Mouse (Mus musculus) heart, embryonic 14.5 days (tissue): ENCODE results near the gene Auts2. TPM values are rescaled to one million over a fixed set of nuclear protein-coding genes. Genes with fewer than 3 reads are reported as not detected.

Experiments
- ATAC-seq: fragments of 200-750 bp; cut with Nextera tagmentation; 2 replicates; pipeline ENCODE4 v1.8.0; 2017; ENCODE audit warnings: low read depth, moderate TSS enrichment; ENCODE audit not compliant: insufficient number of reproducible peaks, insufficient read depth, low FRiP score
- H3K27ac ChIP-seq, 2 experiments: fragments of 200-500 bp in 1 of 2; fragments of 300-500 bp in 1 of 2; sonication (generic) in 1 of 2; replicated peaks in 1 of 2; 2 replicates each; pipeline ENCODE4 v1.5.1; 2012 to 2014; ENCODE audit warnings: low read depth in 2 of 2, low read length in 2 of 2, control low read depth in 1 of 2, mild to moderate bottlenecking in 1 of 2, mixed read lengths in 1 of 2; ENCODE audit not compliant: control insufficient read depth in 1 of 2, insufficient read depth in 1 of 2
- H3K27me3 ChIP-seq: fragments of 300-500 bp; sonication (generic); 2 replicates; pipeline ENCODE4 v1.6.1; 2014; ENCODE audit warnings: mild to moderate bottlenecking, low read length, control low read depth; ENCODE audit not compliant: control insufficient read depth, insufficient read depth
- H3K36me3 ChIP-seq: fragments of 300-500 bp; sonication (generic); 2 replicates; pipeline ENCODE4 v1.6.1; 2014; ENCODE audit warnings: mild to moderate bottlenecking, control low read depth, low read length, mixed read lengths; ENCODE audit not compliant: control insufficient read depth, insufficient read depth
- H3K4me1 ChIP-seq, 2 experiments: fragments of 200-500 bp in 1 of 2; fragments of 300-500 bp in 1 of 2; sonication (generic) in 1 of 2; 2 replicates each; pipeline ENCODE4 v1.6.1; 2012 to 2014; ENCODE audit warnings: low read length in 2 of 2, control low read depth in 1 of 2, mixed read lengths in 1 of 2; ENCODE audit not compliant: control insufficient read depth in 2 of 2, insufficient read depth in 2 of 2
- H3K4me2 ChIP-seq: fragments of 300-500 bp; sonication (generic); 2 replicates; pipeline ENCODE4 v1.6.1; 2014; ENCODE audit warnings: mild to moderate bottlenecking, low read length
- H3K4me3 ChIP-seq, 2 experiments: fragments of 200-500 bp in 1 of 2; fragments of 300-500 bp in 1 of 2; sonication (generic) in 1 of 2; 2 replicates each; pipeline ENCODE4 v1.5.1; 2012 to 2014; ENCODE audit warnings: low read length in 2 of 2, mild to moderate bottlenecking in 2 of 2, control low read depth in 1 of 2, low read depth in 1 of 2, moderate library complexity in 1 of 2; ENCODE audit not compliant: control insufficient read depth in 1 of 2, insufficient read depth in 1 of 2
- H3K9ac ChIP-seq: fragments of 300-500 bp; sonication (generic); 2 replicates; pipeline ENCODE4 v1.6.1; 2014; ENCODE audit warnings: mild to moderate bottlenecking, low read length
- H3K9me3 ChIP-seq: fragments of 300-500 bp; sonication (generic); 2 replicates; pipeline ENCODE4 v1.6.1; 2016; ENCODE audit warnings: low read length, control low read depth; ENCODE audit not compliant: control insufficient read depth
- WGBS: fragments of 180-500 bp; shearing (Covaris S2); extraction: QIAGEN DNeasy Blood & Tissue Kit; methylation state at CpG from one replicate; pipeline ENCODE4 v1.1.7; 2014; 5-methylcytosine and 5-hydroxymethylcytosine counted together
- polyA plus RNA-seq: library from polyadenylated mRNA; unstranded; fragments of >200 nt; fragmentation: Nextera tagmentation; extraction: Ambion mirVana; gene quantifications from 2 replicates; pipeline ENCODE4 v1.2.1, GENCODE M21; 2014

The Auts2 gene
- polyA plus RNA-seq, 1 experiment from 2014 or later = 18.0 TPM

GRCm38 (mm10) chr5:131614238-131614637 lies 928.9 kb downstream of the Auts2 start:
- no peak overlapping the region for H3K4me2 ChIP-seq
- peaks cover 17% of the 10 kb centered on the region; the same call in 1 of the 2 replicates for H3K27me3 ChIP-seq
- H3K27ac ChIP-seq = no peak overlapping the region
- no peak overlapping the region for H3K4me3 ChIP-seq
- ATAC-seq = no peak
- no peaks in the 10 kb centered on the region for H3K36me3 ChIP-seq
- no peaks in the 10 kb centered on the region for H3K9me3 ChIP-seq
- H3K4me1 ChIP-seq = no peaks in the 10 kb centered on the region; a peak in 1 of 4 replicates
- 91% methylated on average over 2 of the region's 2 CpGs for WGBS
- no peak overlapping the region for H3K9ac ChIP-seq

DNA sequence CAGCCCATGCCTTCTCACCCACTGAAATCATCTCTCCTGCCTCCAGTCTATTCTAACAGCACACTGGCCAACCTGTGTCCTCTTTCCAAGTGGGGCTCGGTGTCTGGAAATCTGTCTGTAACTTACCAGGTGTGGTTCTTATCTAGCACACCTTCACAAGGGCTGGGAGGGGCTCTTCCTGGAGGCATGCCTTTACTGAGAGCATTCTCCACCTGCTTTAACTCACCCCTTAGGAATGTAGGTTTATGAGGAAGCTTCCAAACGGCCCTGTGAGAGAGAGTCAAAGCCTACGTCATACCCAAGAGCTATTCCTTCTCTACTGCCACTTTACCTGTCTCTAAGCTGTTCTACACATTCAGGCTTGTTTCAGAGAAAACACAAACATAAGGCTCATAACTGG lies 929.8 kb downstream of the Auts2 start:
- WGBS = 67% methylated on average over 3 of the region's 3 CpGs

DNA sequence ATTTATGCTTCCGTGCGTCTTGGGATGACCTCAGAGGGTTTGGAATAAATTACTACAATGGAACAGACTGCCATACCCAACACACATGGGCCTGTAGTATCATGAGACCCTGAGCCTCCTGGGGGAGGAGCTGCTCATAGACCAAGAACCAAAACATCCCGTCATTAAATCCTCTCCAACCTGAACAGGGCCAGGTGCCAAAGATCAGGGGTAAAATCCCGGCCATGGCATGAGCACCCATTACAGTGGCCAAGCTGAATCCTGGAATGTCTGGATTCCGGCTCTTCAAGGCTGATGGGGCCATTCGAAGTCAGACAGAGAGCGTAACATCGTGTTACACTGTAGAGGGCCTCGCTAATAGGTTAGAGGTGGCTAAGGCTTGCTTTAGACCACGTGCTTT lies 932.4 kb downstream of the Auts2 start:
- 80% methylated on average over 10 of the region's 10 CpGs for WGBS
- ATAC-seq = no peak
- Histone ChIP-seq H3K27ac (no peak overlapping the region), H3K9me3 (no peaks in the 10 kb centered on the region), H3K4me2 (no peak overlapping the region), H3K36me3 (no peaks in the 10 kb centered on the region), H3K4me1 (no peaks in the 10 kb centered on the region), H3K27me3 (peaks cover 3% of the 10 kb centered on the region; the same call in 1 of the 2 replicates), H3K9ac (no peak overlapping the region), H3K4me3 (no peak overlapping the region)

More for the DNA sequence above, 929.8 kb downstream of the Auts2 start:
- Histone ChIP-seq H3K27me3 (peaks cover 12% of the 10 kb centered on the region; the same call in 1 of the 2 replicates), H3K36me3 (no peaks in the 10 kb centered on the region), H3K4me3 (no peak overlapping the region), H3K4me2 (no peak overlapping the region), H3K9me3 (no peaks in the 10 kb centered on the region), H3K4me1 (no peaks in the 10 kb centered on the region; a peak in 1 of 4 replicates), H3K9ac (no peak overlapping the region), H3K27ac (no peak overlapping the region)
- ATAC-seq = no peak

- Histone ChIP-seq H3K27ac (no peak overlapping the region), H3K9me3 (no peaks in the 10 kb centered on the region), H3K9ac (no peak overlapping the region), H3K4me3 (no peak overlapping the region), H3K4me2 (no peak overlapping the region), H3K4me1 (no peaks in the 10 kb centered on the region), H3K27me3 (no peaks in the 10 kb centered on the region), H3K36me3 (no peaks in the 10 kb centered on the region)
- 87% methylated on average over 5 of the region's 5 CpGs for WGBS
- ATAC-seq = no peak
Measured at GRCm38 (mm10) chr5:131606786-131607185, 936.4 kb downstream of the Auts2 start.

DNA sequence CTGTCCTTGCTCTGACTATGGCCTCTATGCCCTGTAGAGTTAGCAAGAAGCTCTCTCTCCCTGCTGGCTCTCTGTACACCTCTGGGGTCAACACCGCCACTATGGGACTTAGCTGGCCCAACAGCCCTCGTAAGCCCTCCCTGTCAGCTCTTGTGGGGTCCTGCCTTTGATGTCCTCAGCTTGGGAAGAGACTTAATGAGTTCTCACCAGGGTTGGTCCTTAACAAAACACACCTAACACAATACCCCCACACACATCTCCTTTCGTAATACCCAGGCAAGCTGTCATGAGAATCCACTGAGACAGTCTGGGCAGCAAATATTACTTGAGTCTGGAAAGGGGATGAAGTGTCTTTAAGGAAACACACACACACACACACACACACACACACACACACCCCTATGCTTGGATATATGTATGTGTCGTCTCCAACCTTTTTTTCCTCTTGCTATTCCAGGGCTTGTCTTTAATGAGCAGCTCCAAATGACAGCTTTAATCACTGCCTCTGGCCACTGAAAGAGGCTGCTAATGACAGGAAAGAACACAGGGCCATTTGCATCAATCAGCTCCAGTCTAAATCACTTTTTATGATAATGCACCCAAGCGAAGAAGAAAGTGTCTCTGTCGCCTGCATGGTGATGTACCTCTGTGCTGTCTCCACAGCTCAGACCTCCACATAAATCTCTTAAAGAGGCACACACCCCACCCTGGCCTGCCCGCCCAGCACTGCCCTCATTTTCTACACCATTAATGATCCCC lies 941.0 kb downstream of the Auts2 start:
- no peaks in the 10 kb centered on the region for H3K27me3 ChIP-seq

DNA sequence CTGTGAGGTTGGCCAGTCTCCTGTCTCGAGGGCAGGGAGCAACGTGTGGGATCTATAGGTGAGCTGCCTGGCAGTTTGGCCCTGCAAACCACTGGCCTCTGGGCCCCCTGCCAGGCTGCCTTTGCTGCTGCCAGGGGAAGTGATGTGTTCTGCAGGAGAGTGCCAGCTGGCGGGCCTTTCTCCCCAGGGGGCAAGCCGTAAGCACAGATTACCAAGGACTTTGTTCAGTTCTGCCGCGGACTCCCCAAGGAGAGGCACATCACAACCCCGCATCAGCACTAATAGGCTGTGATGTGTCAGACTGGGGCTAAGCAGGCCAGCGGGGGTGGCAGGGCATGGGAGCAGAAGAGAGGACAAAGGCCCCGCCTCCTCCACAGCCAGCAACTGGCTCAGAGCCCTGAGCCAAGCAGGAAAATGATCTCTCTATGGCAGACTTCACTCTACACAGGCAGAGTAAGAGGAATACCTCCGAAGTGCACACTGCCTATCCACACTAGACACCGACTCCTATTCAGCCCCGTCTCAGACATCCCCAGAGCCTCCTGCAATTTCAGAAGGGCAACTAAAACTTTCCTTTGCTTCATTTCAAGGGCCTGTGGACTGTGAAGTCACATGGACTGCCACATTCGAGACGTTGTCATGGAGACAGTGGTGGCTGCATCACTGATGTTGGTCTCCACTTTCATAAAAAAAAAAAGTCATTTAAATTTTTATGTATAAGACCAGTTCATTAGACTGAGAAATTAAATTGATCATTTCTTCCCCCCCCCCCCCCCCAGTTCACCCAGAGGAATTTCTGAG lies 942.6 kb downstream of the Auts2 start:
- Histone ChIP-seq H3K36me3 (no peaks in the 10 kb centered on the region), H3K9me3 (no peaks in the 10 kb centered on the region), H3K4me1 (peaks cover 6 to 8% of the 10 kb centered on the region in 2 experiments; a peak in 2 of 4 replicates), H3K4me2 (peak overlapping the region; percentile 48), H3K27ac (peak overlapping the region in 1 of 2 experiments; percentile 6; a peak in 1 of 4 replicates), H3K27me3 (peaks cover 6% of the 10 kb centered on the region; the same call in 1 of the 2 replicates), H3K9ac (peak overlapping the region; percentile 17; the same call in 1 of the 2 replicates), H3K4me3 (no peak overlapping the region)
- WGBS = 14% methylated on average over 14 of the region's 14 CpGs
- peak; percentile 81 for ATAC-seq

More for the DNA sequence above, 941.0 kb downstream of the Auts2 start:
- H3K4me2 ChIP-seq = no peak overlapping the region
- no peak overlapping the region for H3K9ac ChIP-seq
- no peaks in the 10 kb centered on the region for H3K36me3 ChIP-seq
- no peaks in the 10 kb centered on the region for H3K9me3 ChIP-seq
- peaks cover 6 to 8% of the 10 kb centered on the region in 2 experiments; a peak in 2 of 4 replicates for H3K4me1 ChIP-seq
- H3K27ac ChIP-seq = no peak overlapping the region
- H3K4me3 ChIP-seq = no peak overlapping the region
- WGBS = 74% methylated on average over 7 of the region's 7 CpGs
- no peak for ATAC-seq

- Histone ChIP-seq H3K9ac (no peak overlapping the region), H3K9me3 (no peaks in the 10 kb centered on the region), H3K4me3 (no peak overlapping the region), H3K27me3 (peaks cover 10% of the 10 kb centered on the region; the same call in 1 of the 2 replicates), H3K4me2 (no peak overlapping the region), H3K4me1 (peaks cover 6 to 8% of the 10 kb centered on the region in 2 experiments; a peak in 2 of 4 replicates), H3K27ac (no peak overlapping the region), H3K36me3 (no peaks in the 10 kb centered on the region)
- no peak for ATAC-seq
- 87% methylated on average over 3 of the region's 3 CpGs for WGBS
Measured at GRCm38 (mm10) chr5:131597503-131597902, 945.6 kb downstream of the Auts2 start.
